17 mouse cellular contexts compared by ENCODE assay signal in the genomic region with DNA sequence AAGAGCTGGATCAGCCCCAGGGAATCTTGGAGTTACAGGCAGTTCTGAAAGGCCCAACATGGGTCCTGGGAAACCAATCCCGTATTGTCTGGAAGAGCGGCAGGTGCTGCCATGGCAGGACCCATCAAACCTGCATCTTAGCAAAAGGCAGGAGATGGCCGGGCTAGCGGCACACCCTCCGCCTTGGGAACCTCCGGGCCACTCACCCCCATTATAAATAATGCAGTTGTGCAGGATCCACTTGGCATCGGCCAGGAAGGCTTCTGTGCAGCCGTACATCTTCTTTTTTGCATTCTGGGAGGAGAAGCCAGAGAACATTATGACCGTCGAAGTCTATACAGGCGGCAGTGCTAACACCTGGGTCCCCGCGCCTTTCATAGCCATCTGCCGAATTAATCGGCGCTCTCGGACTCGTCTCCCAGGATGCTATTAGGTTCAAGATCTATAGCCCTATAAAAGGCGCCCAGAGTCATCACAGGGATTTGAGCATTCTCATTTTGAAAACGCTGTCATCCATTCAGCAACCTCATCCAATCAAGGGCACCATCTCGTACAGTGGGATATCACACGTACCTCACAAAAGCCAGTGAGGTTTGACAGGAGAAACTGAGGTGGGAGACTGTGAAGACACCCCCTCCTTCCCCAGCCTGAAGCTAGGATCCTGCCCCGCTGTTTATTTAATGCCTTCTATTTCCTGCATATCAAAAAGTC.
DNase-seq lines count a peak whose midpoint lies in the region; ATAC-seq and TF ChIP-seq lines count a peak whose summit lies in the region.
"Had no signal": no experiment of that assay in that cellular context is flagged by ENCODE, and none has a peak within 500 bp of the region (broad histone marks: within the 10 kb centered on the region; RNA-seq: fewer than 3 reads in every experiment).

No protein-coding gene starts in this region.

- H3K9me3 ChIP-seq in forebrain, embryonic 12.5 days = no peaks in the 10 kb centered on the region
- H3K9me3 ChIP-seq in hindbrain, embryonic 14.5 days (ENCODE audit: control insufficient read depth, low read length) = no peaks in the 10 kb centered on the region
- H3K9me3 ChIP-seq in neural tube, embryonic 14.5 days (ENCODE audit: control insufficient read depth, low read length) = no peaks in the 10 kb centered on the region
- H3K9me3 ChIP-seq in intestine, embryonic 16.5 days (ENCODE audit: control insufficient read depth, low read length) = no peaks in the 10 kb centered on the region
- H3K9me3 ChIP-seq: liver, embryonic 15.5 days had no signal

- H3K4me1 ChIP-seq in forebrain, embryonic 12.5 days = peaks cover 17% of the 10 kb centered on the region
- peaks cover 20% of the 10 kb centered on the region for H3K4me1 ChIP-seq in hindbrain, embryonic 14.5 days (replicated peaks; ENCODE audit: control insufficient read depth, insufficient read depth, low read length)
- peaks cover 14% of the 10 kb centered on the region; the same call in 1 of the 2 replicates for H3K4me1 ChIP-seq in neural tube, embryonic 14.5 days (ENCODE audit: control insufficient read depth, insufficient read depth, low read length)
- no peaks in the 10 kb centered on the region for H3K4me1 ChIP-seq in intestine, embryonic 16.5 days (ENCODE audit: control insufficient read depth, insufficient read depth, low read length)
- H3K4me1 ChIP-seq: liver, embryonic 15.5 days had no signal

- DNase-seq in left cerebral cortex, adult 2 months (ENCODE audit: extremely low spot score in 1 of 2, low spot score in 2 of 2) = no peak
- no peak for DNase-seq in left cerebral cortex, postnatal 25 days (ENCODE audit: low spot score in 2 of 2)
- peak; percentile 55 for DNase-seq in hindbrain, embryonic 14.5 days (ENCODE audit: low spot score)
- no peak for DNase-seq in embryo, embryonic 9.5 days (ENCODE audit: extremely low spot score)
- DNase-seq in cerebellum, adult 11-12 months = no peak
- DNase-seq: adrenal gland, adult 8-10 months; cerebellum, postnatal 14 days; heart, adult 18-20 months; kidney, postnatal 10 days; layer of hippocampus, postnatal 36 days; retina, postnatal 1 day; spleen, adult 18-20 months; thymus, postnatal 14 days had no signal

- TF ChIP-seq CTCF in left cerebral cortex, adult 2 months (IDR thresholded peaks at IDR 0.05) = no peak

- WGBS in forebrain, embryonic 12.5 days = 79% methylated on average over 23 of the region's 23 CpGs
- WGBS in hindbrain, embryonic 14.5 days = 38% methylated on average over 23 of the region's 23 CpGs
- 26% methylated on average over 23 of the region's 23 CpGs for WGBS in neural tube, embryonic 14.5 days
- 83% methylated on average over 23 of the region's 23 CpGs for WGBS in intestine, embryonic 16.5 days

- H3K27me3 ChIP-seq in forebrain, embryonic 12.5 days = no peaks in the 10 kb centered on the region
- H3K27me3 ChIP-seq in hindbrain, embryonic 14.5 days (ENCODE audit: control insufficient read depth, insufficient read depth, low read length) = no peaks in the 10 kb centered on the region
- H3K27me3 ChIP-seq in neural tube, embryonic 14.5 days (ENCODE audit: control insufficient read depth, insufficient read depth, low read length) = no peaks in the 10 kb centered on the region
- H3K27me3 ChIP-seq in intestine, embryonic 16.5 days (replicated peaks; ENCODE audit: control insufficient read depth, insufficient read depth, low read length) = no peaks in the 10 kb centered on the region
- H3K27me3 ChIP-seq: liver, embryonic 15.5 days had no signal

- H3K9ac ChIP-seq in forebrain, embryonic 12.5 days = no peak overlapping the region
- no peak overlapping the region for H3K9ac ChIP-seq in hindbrain, embryonic 14.5 days
- H3K9ac ChIP-seq in neural tube, embryonic 14.5 days (replicated peaks; ENCODE audit: low read depth, low read length) = 0 out of 2 replicates have a peak overlapping the region, but pooled peaks have one; percentile 2
- no peak overlapping the region for H3K9ac ChIP-seq in intestine, embryonic 16.5 days (ENCODE audit: low read depth, low read length)
- H3K9ac ChIP-seq: liver, embryonic 15.5 days had no signal

- H3K36me3 ChIP-seq in forebrain, embryonic 12.5 days (replicated peaks) = peaks cover 93% of the 10 kb centered on the region
- H3K36me3 ChIP-seq in hindbrain, embryonic 14.5 days (replicated peaks; ENCODE audit: control insufficient read depth, insufficient read depth) = peaks cover 96% of the 10 kb centered on the region
- H3K36me3 ChIP-seq in neural tube, embryonic 14.5 days (ENCODE audit: control insufficient read depth, insufficient read depth, low read length) = peaks cover 46% of the 10 kb centered on the region
- peaks cover 37% of the 10 kb centered on the region for H3K36me3 ChIP-seq in intestine, embryonic 16.5 days (ENCODE audit: control insufficient read depth, insufficient read depth, low read length)

- no peak overlapping the region for H3K4me2 ChIP-seq in forebrain, embryonic 12.5 days
- H3K4me2 ChIP-seq in hindbrain, embryonic 14.5 days (replicated peaks) = no peak overlapping the region; the same call in 1 of the 2 replicates
- H3K4me2 ChIP-seq in neural tube, embryonic 14.5 days (ENCODE audit: low read depth, low read length) = no peak overlapping the region
- no peak overlapping the region for H3K4me2 ChIP-seq in intestine, embryonic 16.5 days (ENCODE audit: low read depth, low read length)
- H3K4me2 ChIP-seq: liver, embryonic 15.5 days had no signal

- intact Hi-C loops in left cerebral cortex, adult 2 months (cut with DNase I) = no loop called here
- intact Hi-C loops in left cerebral cortex, postnatal 25 days (cut with DNase I) = no loop called here

- H3K27ac ChIP-seq in left cerebral cortex, adult 2 months = peak overlapping the region; percentile 44
- H3K27ac ChIP-seq in forebrain, embryonic 12.5 days = peak overlapping the region; percentile 73
- peak overlapping the region; percentile 72 for H3K27ac ChIP-seq in hindbrain, embryonic 14.5 days
- H3K27ac ChIP-seq in neural tube, embryonic 14.5 days (ENCODE audit: low read depth, low read length) = peak overlapping the region; percentile 76
- no peak overlapping the region for H3K27ac ChIP-seq in intestine, embryonic 16.5 days (ENCODE audit: low read length)
- H3K27ac ChIP-seq: liver, embryonic 15.5 days had no signal

- ATAC-seq in forebrain, embryonic 12.5 days (ENCODE audit: low FRiP score) = peak; percentile 53; the same call in 1 of the 2 replicates
- ATAC-seq in hindbrain, embryonic 14.5 days (ENCODE audit: low FRiP score) = peak; percentile 38; the same call in 1 of the 2 replicates
- peak; percentile 87 for ATAC-seq in neural tube, embryonic 14.5 days (ENCODE audit: low read depth)
- ATAC-seq in intestine, embryonic 16.5 days = no peak

- H3K4me3 ChIP-seq in left cerebral cortex, adult 2 months = no peak overlapping the region
- no peak overlapping the region for H3K4me3 ChIP-seq in forebrain, embryonic 12.5 days (replicated peaks)
- H3K4me3 ChIP-seq in hindbrain, embryonic 14.5 days (replicated peaks; ENCODE audit: low read length) = no peak overlapping the region
- no peak overlapping the region for H3K4me3 ChIP-seq in neural tube, embryonic 14.5 days (ENCODE audit: low read depth, low read length)
- H3K4me3 ChIP-seq in intestine, embryonic 16.5 days (ENCODE audit: low read length) = no peak overlapping the region
- H3K4me3 ChIP-seq: liver, embryonic 15.5 days had no signal
